Mouse (Mus musculus) lung, postnatal 4 days (tissue): ENCODE measurements at regions not wholly inside any gene's neighbourhood (a gene's known extent, or its start where the extent isn't known, plus 50 kb on each side); places are given as distances from the start of the nearest gene placed in this dataset.
A peak's percentile ranks its signal among the peaks of the same experiment; 100 is the strongest.
"Not testable (repeated sequence)": the region's sequence is repeated elsewhere in the genome, so short reads cannot be mapped to it uniquely, and the experiment has no call there.

Source experiments
- DNase-seq, 2 experiments: peaks; one replicate each; pipeline ENCODE4 v3.0.0; 2021

GRCm38 (mm10) chr1:164543045-164543803 lies 85.1 kb upstream of the Atp1b1 start:
- peak in 1 of 2 experiments; percentile 28 for DNase-seq

GRCm38 (mm10) chr1:164541711-164542110 lies 83.6 kb upstream of the Atp1b1 start:
- no peak for DNase-seq

GRCm38 (mm10) chr1:164538304-164539043 lies 80.3 kb upstream of the Atp1b1 start:
- DNase-seq: peak; percentile 16 to 55

- no peak for DNase-seq
Measured at GRCm38 (mm10) chr1:164537324-164537948, 79.3 kb upstream of the Atp1b1 start.

GRCm38 (mm10) chr1:164532196-164532595 lies 74.0 kb upstream of the Atp1b1 start:
- DNase-seq: no peak

- no peak for DNase-seq
Measured at GRCm38 (mm10) chr1:164531741-164532140, 73.6 kb upstream of the Atp1b1 start.

GRCm38 (mm10) chr1:164526748-164527147 lies 68.6 kb upstream of the Atp1b1 start:
- no peak for DNase-seq

- no peak for DNase-seq
Measured at GRCm38 (mm10) chr1:164522377-164523150, 64.4 kb upstream of the Atp1b1 start.

- no peak for DNase-seq
Measured at GRCm38 (mm10) chr1:164521371-164522130, 63.4 kb upstream of the Atp1b1 start.

- DNase-seq: no peak
Measured at GRCm38 (mm10) chr1:164518866-164519265, 60.7 kb upstream of the Atp1b1 start.

GRCm38 (mm10) chr1:164518308-164518707 lies 60.2 kb upstream of the Atp1b1 start:
- no peak for DNase-seq

GRCm38 (mm10) chr1:164517362-164517761 lies 59.2 kb upstream of the Atp1b1 start:
- not testable (repeated sequence) for DNase-seq

- DNase-seq: no peak
Measured at GRCm38 (mm10) chr1:164511628-164512385, 53.7 kb upstream of the Atp1b1 start.

GRCm38 (mm10) chr1:164509226-164509625 lies 51.1 kb upstream of the Atp1b1 start:
- no peak for DNase-seq

GRCm38 (mm10) chr1:164508556-164508955 lies 50.4 kb upstream of the Atp1b1 start:
- DNase-seq: no peak

- DNase-seq: no peak
Measured at GRCm38 (mm10) chr1:164508106-164508505, 50.0 kb upstream of the Atp1b1 start.
